Mouse (Mus musculus): ENCODE data around the gene Mettl18.

DNA sequence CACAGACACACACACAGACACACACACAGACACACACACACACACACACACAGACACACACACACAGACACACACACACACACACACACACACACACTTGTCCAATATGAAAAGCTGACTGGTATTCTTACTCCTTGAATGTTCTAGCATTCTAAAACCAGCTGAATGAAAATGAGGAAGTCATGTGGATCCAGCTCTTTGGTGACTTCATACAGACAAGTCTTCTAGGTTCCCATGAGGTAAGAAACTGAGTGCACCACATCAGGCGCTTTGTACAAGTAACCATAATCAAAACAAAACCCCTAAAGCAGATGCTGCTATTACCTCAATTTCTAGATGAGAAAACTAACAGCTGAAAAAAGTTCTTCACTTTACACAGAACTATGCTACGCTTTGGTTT is 19.6 kb upstream of the Mettl18 start:
- no peak for TF ChIP-seq CTCF (IDR thresholded peaks at IDR 0.05; ENCODE audit: extremely low read depth, insufficient read depth, insufficient read length, insufficient replicate concordance)
- no peak for TF ChIP-seq POLR2A (IDR thresholded peaks at IDR 0.05; ENCODE audit: low read depth, low read length)

All from spleen, adult 2 months (tissue).